Mouse (Mus musculus) G1E (cell line): ENCODE measurements at regions not wholly inside any gene's neighbourhood (a gene's known extent, or its start where the extent isn't known, plus 50 kb on each side); places are given as distances from the start of the nearest gene placed in this dataset.

Source experiments
- CTCF ChIP-seq: IDR thresholded peaks from 2 replicates; pipeline ENCODE4 v1.5.1; 2012; ENCODE audit warnings: low read depth, low read length, inconsistent platforms, mixed read lengths
- GATA1 ChIP-seq: IDR thresholded peaks from 2 replicates; pipeline ENCODE4 v1.6.1; 2012; ENCODE audit warnings: borderline replicate concordance, low read length, inconsistent platforms, mixed read lengths
- GATA2 ChIP-seq: IDR thresholded peaks from 2 replicates; pipeline ENCODE4 v1.6.1; 2012; ENCODE audit warnings: low read depth, low read length, inconsistent platforms, borderline replicate concordance
- POLR2AphosphoS5 ChIP-seq: IDR thresholded peaks from 2 replicates; pipeline ENCODE4 v1.6.1; 2012; ENCODE audit warnings: low read depth, low read length, inconsistent platforms; ENCODE audit not compliant: insufficient replicate concordance
- TAL1 ChIP-seq: conservative IDR thresholded peaks from 2 replicates; pipeline ENCODE4 v1.6.1; 2012; ENCODE audit warnings: low read depth, low read length, inconsistent platforms, mixed read lengths

- no peak for TF ChIP-seq TAL1
- TF ChIP-seq CTCF, result no peak
- TF ChIP-seq GATA1, result no peak
- TF ChIP-seq POLR2AphosphoS5, result no peak
- no peak for TF ChIP-seq GATA2
These were observed 68.1 kb upstream of the Lmo4 start for GRCm38 (mm10) chr3:144273115-144273514.
